Mouse (Mus musculus) embryonic facial prominence, embryonic 13.5 days (tissue): ENCODE results near the gene Nat8f2. TPM values are rescaled to one million over a fixed set of nuclear protein-coding genes. Genes with fewer than 3 reads are reported as not detected.

Source experiments
- polyA plus RNA-seq: library from polyadenylated mRNA; unstranded; fragments of >200 nt; fragmentation: Nextera tagmentation; extraction: Ambion mirVana; gene quantifications from 2 replicates; pipeline ENCODE4 v1.2.1, GENCODE M21; 2015

The Nat8f2 gene
- polyA plus RNA-seq, 1 experiment from 2014 or later, result not detected

Other genes starting within 250 kb of the Nat8f2 start
- not detected in 2 replicates for gene Nat8f7, start 156.0 kb downstream of the Nat8f2 start, polyA plus RNA-seq
- gene Nat8f3, start 103.4 kb downstream of the Nat8f2 start, polyA plus RNA-seq, result 0.22 TPM in 1 of 2 replicates, not detected in the other
- not detected in 2 replicates for gene Nat8f6, start 48.2 kb downstream of the Nat8f2 start, polyA plus RNA-seq
- not detected in 2 replicates for gene Nat8f5, start 48.2 kb downstream of the Nat8f2 start, polyA plus RNA-seq
- gene Nat8, start 37.1 kb downstream of the Nat8f2 start, polyA plus RNA-seq, result not detected in 2 replicates
- 2.5 and 2.8 TPM in 2 replicates for gene Nat8f4, start 35.7 kb upstream of the Nat8f2 start, polyA plus RNA-seq
- 39.5 and 45.9 TPM in 2 replicates for gene Tprkb, start 42.7 kb upstream of the Nat8f2 start, polyA plus RNA-seq
- 6.5 and 11.2 TPM in 2 replicates for gene Nat8f1, start 46.5 kb upstream of the Nat8f2 start, polyA plus RNA-seq
- 48.6 and 55.6 TPM in 2 replicates for gene Dusp11, start 92.5 kb upstream of the Nat8f2 start, polyA plus RNA-seq
- gene Figla, start 147.0 kb upstream of the Nat8f2 start, polyA plus RNA-seq, result not detected in 2 replicates
- 8.7 and 9.4 TPM in 2 replicates for gene Add2, start 159.5 kb upstream of the Nat8f2 start, polyA plus RNA-seq